Mouse (Mus musculus) layer of hippocampus, adult 9-11 months (tissue): ENCODE results near the gene Col4a3.

Experiments used
- DNase-seq: peaks from one replicate; pipeline ENCODE4 v3.0.0; 2022

Col4a3 gene

GRCm38 (mm10) chr1:82686866-82687265 lies 100.1 kb downstream of the Col4a3 start:
- DNase-seq = no peak

- DNase-seq = no peak
Observed at GRCm38 (mm10) chr1:82687931-82688330, 101.2 kb downstream of the Col4a3 start.

GRCm38 (mm10) chr1:82695915-82696314 lies 109.2 kb downstream of the Col4a3 start:
- no peak for DNase-seq

GRCm38 (mm10) chr1:82717816-82718512 lies 131.2 kb downstream of the Col4a3 start:
- no peak for DNase-seq

GRCm38 (mm10) chr1:82724339-82725025 lies 137.8 kb downstream of the Col4a3 start, which contains the start of gene Mff:
Gene Mff (plus strand): TSS chr1:82724890.
- DNase-seq = peak; percentile 94

- no peak for DNase-seq
Observed at GRCm38 (mm10) chr1:82725026-82725874, 138.5 kb downstream of the Col4a3 start.

- no peak for DNase-seq
Observed at GRCm38 (mm10) chr1:82725875-82726185, 139.1 kb downstream of the Col4a3 start.

- DNase-seq = no peak
Observed at GRCm38 (mm10) chr1:82726482-82726881, 139.8 kb downstream of the Col4a3 start.

GRCm38 (mm10) chr1:82733357-82733756 lies 146.6 kb downstream of the Col4a3 start:
- DNase-seq = no peak

GRCm38 (mm10) chr1:82738066-82738465 lies 151.3 kb downstream of the Col4a3 start:
- DNase-seq = no peak

- DNase-seq = no peak
Observed at GRCm38 (mm10) chr1:82741539-82741938, 154.8 kb downstream of the Col4a3 start.

GRCm38 (mm10) chr1:82743962-82744361 lies 157.2 kb downstream of the Col4a3 start:
- DNase-seq = no peak

GRCm38 (mm10) chr1:82746408-82746807 lies 159.7 kb downstream of the Col4a3 start:
- DNase-seq = peak; percentile 23

GRCm38 (mm10) chr1:82747714-82748452 lies 161.2 kb downstream of the Col4a3 start:
- DNase-seq = no peak

- no peak for DNase-seq
Observed at GRCm38 (mm10) chr1:82759520-82759919, 172.8 kb downstream of the Col4a3 start.

- DNase-seq = no peak
Observed at GRCm38 (mm10) chr1:82761454-82762169, 174.9 kb downstream of the Col4a3 start.

GRCm38 (mm10) chr1:82762274-82762673 lies 175.6 kb downstream of the Col4a3 start:
- no peak for DNase-seq

GRCm38 (mm10) chr1:82766227-82766626 lies 179.5 kb downstream of the Col4a3 start:
- no peak for DNase-seq

GRCm38 (mm10) chr1:82766641-82767040 lies 179.9 kb downstream of the Col4a3 start:
- DNase-seq = no peak

GRCm38 (mm10) chr1:82768269-82768668 lies 181.5 kb downstream of the Col4a3 start, which contains the start of gene Tm4sf20:
Gene Tm4sf20 (minus strand): TSS chr1:82768461.
- DNase-seq = no peak

GRCm38 (mm10) chr1:82771022-82771586 lies 184.4 kb downstream of the Col4a3 start, which contains the start of gene Gm47791:
Gene Gm47791 (minus strand): TSS chr1:82771243.
- DNase-seq = no peak
